Mouse (Mus musculus): ENCODE data around the gene Trim39.

Trim39 gene

GRCm38 (mm10) chr17:36248886-36249285 lies 23.2 kb downstream of the Trim39 start:
- no peak for DNase-seq (ENCODE audit: low read depth, low spot score)

GRCm38 (mm10) chr17:36245741-36246140 lies 26.3 kb downstream of the Trim39 start:
- DNase-seq (ENCODE audit: low read depth, low spot score), result peak; percentile 71

- DNase-seq (ENCODE audit: low read depth, low spot score), result no peak
Measured at GRCm38 (mm10) chr17:36244031-36244430, 28.0 kb downstream of the Trim39 start.

- DNase-seq (ENCODE audit: low read depth, low spot score), result no peak
Measured at GRCm38 (mm10) chr17:36240637-36241213, 31.3 kb downstream of the Trim39 start.

GRCm38 (mm10) chr17:36237321-36237921 lies 34.6 kb downstream of the Trim39 start:
- no peak for DNase-seq (ENCODE audit: low read depth, low spot score)

- peak; percentile 55 for DNase-seq (ENCODE audit: low read depth, low spot score)
Measured at GRCm38 (mm10) chr17:36235300-36235699, 36.7 kb downstream of the Trim39 start.

GRCm38 (mm10) chr17:36233572-36233971 lies 38.5 kb downstream of the Trim39 start:
- no peak for DNase-seq (ENCODE audit: low read depth, low spot score)

GRCm38 (mm10) chr17:36231318-36231717 lies 40.7 kb downstream of the Trim39 start:
- peak; percentile 95 for DNase-seq (ENCODE audit: low read depth, low spot score)

- DNase-seq (ENCODE audit: low read depth, low spot score), result peak; percentile 65
Measured at GRCm38 (mm10) chr17:36229046-36229445, 43.0 kb downstream of the Trim39 start.

GRCm38 (mm10) chr17:36226921-36227320 lies 45.1 kb downstream of the Trim39 start:
- DNase-seq (ENCODE audit: low read depth, low spot score), result peak; percentile 84

GRCm38 (mm10) chr17:36225231-36225824 lies 46.7 kb downstream of the Trim39 start:
- no peak for DNase-seq (ENCODE audit: low read depth, low spot score)

- DNase-seq (ENCODE audit: low read depth, low spot score), result no peak
Measured at GRCm38 (mm10) chr17:36224451-36224850, 47.6 kb downstream of the Trim39 start.

- DNase-seq (ENCODE audit: low read depth, low spot score), result no peak
Measured at GRCm38 (mm10) chr17:36218594-36219155, 53.4 kb downstream of the Trim39 start.

- no peak for DNase-seq (ENCODE audit: low read depth, low spot score)
Measured at GRCm38 (mm10) chr17:36215586-36215985, 56.5 kb downstream of the Trim39 start.
